Mouse (Mus musculus) spleen, adult 2 months (tissue): ENCODE measurements around the gene Gpm6b. TPM values are rescaled to one million over a fixed set of nuclear protein-coding genes. Genes with fewer than 3 reads are reported as not detected.

ENCODE experiments used
- DNase-seq, 2 experiments: peaks; one replicate each; pipeline versions ENCODE4 v3.0.0 to v3.0.0-alpha.2; 2012 to 2021; ENCODE audit warnings: low spot score in 2 of 2, low read depth in 1 of 2
- H3K27ac ChIP-seq: fragments of 200-500 bp; 2 replicates; pipeline ENCODE4 v1.5.1; 2012; ENCODE audit warnings: low read length, inconsistent platforms; ENCODE audit not compliant: insufficient read depth
- H3K27me3 ChIP-seq: fragments of 200-500 bp; 2 replicates; pipeline ENCODE4 v1.6.1; 2012; ENCODE audit warnings: mild to moderate bottlenecking, moderate library complexity, low read length, inconsistent platforms; ENCODE audit not compliant: control insufficient read depth, insufficient read depth
- H3K36me3 ChIP-seq: fragments of 200-500 bp; 2 replicates; pipeline ENCODE4 v1.6.1; 2012; ENCODE audit warnings: mild to moderate bottlenecking, low read length, inconsistent platforms; ENCODE audit not compliant: control insufficient read depth, insufficient read depth
- H3K4me1 ChIP-seq: fragments of 200-500 bp; 2 replicates; pipeline ENCODE4 v1.6.1; 2011; ENCODE audit warnings: inconsistent platforms; ENCODE audit not compliant: control insufficient read depth, insufficient read depth, insufficient read length
- H3K4me3 ChIP-seq: fragments of 200-500 bp; 2 replicates; pipeline ENCODE4 v1.5.1; 2011; ENCODE audit warnings: mild to moderate bottlenecking, inconsistent platforms; ENCODE audit not compliant: insufficient read depth, insufficient read length; ENCODE audit errors: extremely low read depth
- CTCF ChIP-seq: fragments of 200-500 bp; IDR thresholded peaks from 2 replicates; pipeline ENCODE4 v1.5.1; 2011; ENCODE audit warnings: mild to moderate bottlenecking, inconsistent platforms; ENCODE audit not compliant: insufficient read depth, insufficient read length, insufficient replicate concordance; ENCODE audit errors: extremely low read depth
- POLR2A ChIP-seq: fragments of 200-500 bp; IDR thresholded peaks from 2 replicates; pipeline ENCODE4 v1.6.1; 2011; ENCODE audit warnings: low read depth, low read length, inconsistent platforms
- WGBS: fragments of 180-500 bp; shearing (Covaris S2); methylation state at CpG from one replicate; pipeline ENCODE4 v1.1.7; 2018; 5-methylcytosine and 5-hydroxymethylcytosine counted together
- polyA plus RNA-seq: library from polyadenylated mRNA; depleted of rRNA; stranded (reverse); fragments of >200 nt; gene quantifications from 2 replicates; pipeline ENCODE4 v1.2.3, GENCODE M21; 2012

Gene Gpm6b
- polyA plus RNA-seq, 1 experiment, result 6.7 TPM

GRCm38 (mm10) chrX:166243261-166243885 lies 4.7 kb downstream of the Gpm6b start:
- peaks cover 2% of the 10 kb centered on the region; the same call in 1 of the 2 replicates for H3K4me1 ChIP-seq
- 68% methylated on average over 4 of the region's 4 CpGs for WGBS
- H3K4me3 ChIP-seq, result no peak overlapping the region
- no peak overlapping the region for H3K27ac ChIP-seq
- no peak for DNase-seq
- H3K36me3 ChIP-seq, result no peaks in the 10 kb centered on the region
- TF ChIP-seq POLR2A (no peak), CTCF (no peak)
- H3K27me3 ChIP-seq, result no peaks in the 10 kb centered on the region

DNA sequence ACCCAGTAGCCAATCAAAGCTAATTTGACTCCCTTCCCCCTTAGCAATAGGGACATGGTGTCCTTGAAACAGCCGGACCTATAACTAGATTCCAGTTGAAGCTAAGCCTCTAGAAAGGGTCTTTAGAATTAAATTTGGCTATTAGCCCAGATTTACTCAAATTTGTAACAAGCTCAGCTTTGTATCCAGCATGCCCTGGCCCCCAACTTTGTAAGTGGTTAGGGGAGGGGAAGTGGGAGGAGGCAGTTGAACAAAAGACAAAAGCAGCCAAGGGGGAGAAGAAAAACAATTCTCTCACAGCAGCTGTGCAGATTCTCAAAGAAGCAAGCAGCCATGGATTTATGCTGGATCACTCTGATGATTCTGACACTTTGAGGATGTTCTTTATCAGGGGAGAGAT lies 32.8 kb downstream of the Gpm6b start:
- Histone ChIP-seq H3K4me3 (no peak overlapping the region), H3K36me3 (no peaks in the 10 kb centered on the region), H3K27ac (no peak overlapping the region), H3K27me3 (no peaks in the 10 kb centered on the region), H3K4me1 (no peaks in the 10 kb centered on the region)
- 68% methylated on average over 1 of the region's 1 CpGs for WGBS
- TF ChIP-seq POLR2A, result no peak
- TF ChIP-seq CTCF, result no peak
- DNase-seq, result no peak

GRCm38 (mm10) chrX:166272646-166273045 lies 33.9 kb downstream of the Gpm6b start:
- Histone ChIP-seq H3K4me3 (no peak overlapping the region), H3K27ac (no peak overlapping the region), H3K27me3 (no peaks in the 10 kb centered on the region), H3K36me3 (no peaks in the 10 kb centered on the region), H3K4me1 (no peaks in the 10 kb centered on the region)
- WGBS, result 93% methylated on average over 6 of the region's 6 CpGs
- TF ChIP-seq POLR2A (no peak), CTCF (no peak)
- no peak for DNase-seq

DNA sequence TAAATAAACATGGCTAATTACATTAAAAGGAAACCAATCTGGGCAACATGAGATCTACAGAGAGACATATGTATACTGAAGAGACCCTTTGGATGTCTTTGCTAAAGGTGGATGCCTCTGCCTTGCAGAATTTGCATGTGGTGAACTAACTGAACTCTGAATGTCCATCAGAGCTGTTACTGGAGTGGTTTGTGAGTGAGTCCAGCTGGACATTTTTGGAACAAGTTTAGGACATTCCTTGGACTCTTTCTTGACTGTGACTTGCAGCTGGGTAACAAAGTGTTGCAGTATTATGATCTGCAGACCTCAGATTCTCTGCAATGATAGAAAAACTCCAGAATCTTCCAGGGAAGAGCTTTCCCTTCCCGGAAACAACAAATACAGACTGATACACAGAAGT lies 41.1 kb downstream of the Gpm6b start:
- TF ChIP-seq POLR2A (no peak), CTCF (no peak)
- no peak for DNase-seq
- no peak overlapping the region for H3K4me3 ChIP-seq
- no peaks in the 10 kb centered on the region for H3K36me3 ChIP-seq
- no peaks in the 10 kb centered on the region for H3K27me3 ChIP-seq
- H3K27ac ChIP-seq, result no peak overlapping the region
- no peaks in the 10 kb centered on the region for H3K4me1 ChIP-seq
- 82% methylated on average over 1 of the region's 1 CpGs for WGBS

DNA sequence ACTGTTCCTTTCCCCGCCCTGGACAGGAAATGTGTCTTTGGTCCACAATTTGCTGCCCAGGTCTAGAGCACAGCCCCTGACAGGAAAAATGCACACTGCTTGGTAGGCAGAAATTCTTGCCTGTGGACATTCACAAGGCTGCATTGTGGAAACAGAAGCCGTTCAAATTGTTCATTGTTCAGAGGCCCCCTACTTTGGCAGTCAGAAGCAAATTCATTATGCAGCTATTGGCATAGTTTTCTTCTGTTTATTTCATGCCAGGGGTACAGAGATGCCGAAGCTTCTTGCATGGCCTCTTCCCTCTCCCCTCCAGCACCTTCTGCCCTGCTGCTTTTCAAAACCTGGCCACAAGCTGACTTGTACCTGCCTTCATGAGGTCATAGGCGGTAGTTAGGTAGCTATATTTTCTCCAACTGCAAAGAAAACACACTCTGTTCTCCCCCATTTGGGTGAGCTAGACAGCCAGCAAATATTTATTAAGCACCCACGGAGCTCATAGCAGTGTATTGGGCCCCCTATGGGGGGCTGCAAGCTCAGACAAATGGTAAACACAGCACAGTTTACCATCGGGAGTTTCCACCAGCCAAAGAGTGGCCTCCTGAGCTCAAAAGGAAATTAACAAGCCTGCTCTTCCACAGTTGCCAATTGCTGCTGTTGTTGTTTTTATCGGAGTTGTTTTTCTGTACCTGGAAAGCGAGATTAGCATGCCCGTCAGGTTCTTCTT lies 48.2 kb downstream of the Gpm6b start:
- WGBS, result 77% methylated on average over 9 of the region's 9 CpGs
- no peak for DNase-seq

GRCm38 (mm10) chrX:166291266-166291665 lies 52.6 kb downstream of the Gpm6b start:
- TF ChIP-seq POLR2A, result no peak
- TF ChIP-seq CTCF, result no peak
- H3K27me3 ChIP-seq, result no peaks in the 10 kb centered on the region
- no peaks in the 10 kb centered on the region for H3K36me3 ChIP-seq
- no peak for DNase-seq
- 79% methylated on average over 3 of the region's 3 CpGs for WGBS
- no peak overlapping the region for H3K4me3 ChIP-seq
- H3K4me1 ChIP-seq, result no peaks in the 10 kb centered on the region
- H3K27ac ChIP-seq, result no peak overlapping the region

More for the DNA sequence above, 48.2 kb downstream of the Gpm6b start:
- H3K27me3 ChIP-seq, result no peaks in the 10 kb centered on the region
- no peaks in the 10 kb centered on the region for H3K36me3 ChIP-seq
- H3K4me1 ChIP-seq, result no peaks in the 10 kb centered on the region
- no peak overlapping the region for H3K27ac ChIP-seq
- H3K4me3 ChIP-seq, result no peak overlapping the region
- TF ChIP-seq POLR2A (no peak), CTCF (no peak)

- Histone ChIP-seq H3K36me3 (no peaks in the 10 kb centered on the region), H3K4me1 (no peaks in the 10 kb centered on the region), H3K27ac (no peak overlapping the region), H3K27me3 (no peaks in the 10 kb centered on the region), H3K4me3 (no peak overlapping the region)
- TF ChIP-seq CTCF (no peak), POLR2A (no peak)
- 84% methylated on average over 3 of the region's 3 CpGs for WGBS
- DNase-seq, result no peak
These were observed 54.8 kb downstream of the Gpm6b start for GRCm38 (mm10) chrX:166293465-166293864.
